Mouse (Mus musculus) mesoderm, embryonic 11.5 days (tissue): ENCODE results near the gene Chd5.
A peak's percentile ranks its signal among the peaks of the same experiment; 100 is the strongest.

Experiments
- DNase-seq: peaks from one replicate; pipeline ENCODE4 v3.0.0-alpha.2; 2012; ENCODE audit warnings: low read depth, low spot score

The Chd5 gene

DNA sequence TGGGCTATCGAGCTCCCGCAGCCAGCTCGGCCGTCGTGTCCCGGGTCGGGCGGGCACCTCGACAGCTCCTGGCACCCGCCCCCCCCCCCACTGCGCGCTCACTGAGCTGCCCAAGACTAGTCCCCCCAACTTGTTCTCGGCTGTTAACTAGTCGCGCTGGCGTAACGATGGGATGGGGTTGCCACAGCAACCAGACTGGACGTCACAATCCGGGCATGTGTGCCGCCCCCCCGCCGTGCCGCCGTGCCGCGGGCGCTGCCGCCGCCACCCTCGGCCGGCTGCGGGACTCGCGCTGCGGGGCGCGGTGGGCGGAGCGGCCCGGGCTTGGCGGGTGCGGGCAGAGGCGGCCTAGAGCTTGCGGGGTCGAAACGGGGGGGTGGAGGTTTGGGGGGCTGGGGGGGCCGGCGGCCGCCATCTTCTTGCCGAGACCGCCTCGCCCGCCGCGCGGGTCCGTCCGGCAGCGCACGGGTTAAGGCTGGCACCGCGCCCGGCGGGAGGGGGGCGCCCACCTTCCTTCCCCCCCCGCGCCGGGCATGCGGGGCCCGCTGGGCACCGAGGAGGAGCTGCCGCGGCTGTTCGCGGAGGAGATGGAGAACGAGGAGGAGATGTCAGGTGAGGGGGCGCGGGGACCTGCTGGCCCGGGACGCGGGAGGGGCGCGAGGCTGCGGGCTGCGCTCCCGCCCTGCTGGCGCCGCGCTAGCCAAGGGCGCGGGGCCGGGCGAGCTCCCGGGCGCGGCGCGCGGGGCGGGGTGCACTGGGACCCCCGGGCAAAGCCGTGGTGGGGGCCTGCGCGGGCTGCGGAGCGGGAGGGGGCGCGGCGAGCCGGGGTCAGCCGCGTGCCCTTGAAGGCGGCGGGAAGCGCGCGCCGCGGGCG is at the start of gene Chd5:
Gene Chd5, plus strand, starts transcription at position 233 of the 874 bp plus-strand sequence.
- DNase-seq: no peak

GRCm38 (mm10) chr4:152290385-152290784 is 48.1 kb upstream of the Chd5 start:
- DNase-seq: peak; percentile 77

DNA sequence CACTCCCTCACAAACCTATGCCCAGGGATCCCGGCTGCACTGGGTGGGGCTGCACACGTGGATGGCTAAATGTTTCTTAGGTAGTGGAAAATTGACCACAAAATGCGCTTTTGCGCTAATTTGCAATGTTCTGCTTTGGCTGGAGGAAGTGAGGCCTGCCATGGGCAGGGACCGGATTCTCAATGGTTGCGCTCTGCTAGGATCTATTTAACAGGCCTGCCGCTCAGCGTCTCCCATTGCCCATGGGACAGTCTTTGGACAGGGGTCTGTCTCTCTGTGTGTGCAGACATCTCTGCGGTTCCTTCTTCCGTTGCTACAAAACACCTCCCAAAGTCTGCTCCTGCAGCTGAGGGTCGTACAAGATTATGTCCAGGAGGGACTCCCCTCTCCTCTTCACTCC is 47.5 kb upstream of the Chd5 start:
- DNase-seq: no peak

GRCm38 (mm10) chr4:152291562-152291961 is 46.9 kb upstream of the Chd5 start, which contains the start of gene Hes3:
Gene Hes3 (minus strand): TSS chr4:152291662.
- no peak for DNase-seq

DNA sequence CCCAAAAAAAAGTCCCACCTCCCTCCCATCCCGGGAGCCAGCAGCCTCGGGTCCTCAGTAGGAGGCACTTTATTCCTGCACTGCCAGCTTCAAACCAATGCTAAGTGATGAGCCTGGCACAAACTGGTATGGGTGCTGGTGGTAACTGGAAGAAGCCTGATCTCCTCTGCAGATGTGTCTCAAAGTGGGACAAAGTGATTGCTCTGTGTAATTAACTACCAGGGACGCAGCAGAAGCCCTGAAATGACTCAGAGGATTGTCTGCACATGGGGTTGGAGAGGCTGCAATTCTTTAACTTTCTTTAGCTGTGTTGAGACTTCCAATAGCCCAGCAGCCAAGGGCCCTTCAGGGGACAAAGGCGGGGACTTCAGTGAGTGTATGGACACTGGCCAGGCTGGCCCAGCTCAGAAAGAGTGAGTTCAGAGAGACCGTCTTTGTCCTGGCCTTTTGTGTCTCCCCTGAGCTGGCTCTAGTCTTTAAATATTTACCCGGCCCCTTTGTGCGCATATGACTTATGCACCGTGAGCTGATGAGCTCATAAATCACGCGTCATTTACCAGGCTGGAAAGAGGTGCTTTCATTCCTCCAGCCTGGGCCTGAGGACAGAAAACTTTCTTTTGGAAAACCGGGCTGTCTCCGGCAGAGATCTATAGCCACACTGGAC is 46.2 kb upstream of the Chd5 start:
- DNase-seq: peak; percentile 72

DNA sequence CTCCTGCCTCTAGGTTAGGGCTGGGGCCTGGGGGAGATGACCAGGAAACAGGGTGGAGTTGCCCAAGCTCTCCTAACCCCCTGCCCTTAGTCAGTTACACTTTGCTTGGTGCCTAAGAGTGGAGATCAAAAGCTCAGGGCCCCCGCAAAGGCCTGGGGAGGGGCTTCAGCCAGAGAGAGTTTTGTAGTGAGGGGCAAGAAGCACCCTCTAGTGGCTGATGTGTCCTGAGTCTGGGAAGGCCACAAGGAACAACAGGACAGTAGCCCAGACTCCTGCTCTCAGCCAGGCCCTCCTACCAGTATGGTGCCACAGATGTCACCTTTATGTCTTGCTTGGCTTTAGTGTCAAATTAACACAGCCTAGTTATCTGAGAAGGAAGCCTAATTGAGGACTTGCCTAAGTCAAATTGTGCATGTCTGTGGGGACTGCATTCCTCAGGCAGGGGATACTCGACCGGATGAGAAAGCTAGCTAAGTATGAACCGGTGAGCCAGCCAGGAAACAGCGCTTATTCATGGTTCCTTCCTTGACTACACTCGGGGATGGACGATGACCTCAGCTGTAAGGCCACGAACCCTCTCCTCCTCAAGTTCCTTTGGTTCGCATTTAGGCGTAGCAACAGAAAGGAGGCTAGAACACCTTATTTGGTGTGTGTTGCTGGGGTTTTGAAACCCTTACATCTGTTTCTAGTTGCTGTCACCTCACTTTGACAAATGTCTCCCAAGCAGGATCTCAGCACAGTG is 44.1 kb upstream of the Chd5 start:
- DNase-seq: no peak

GRCm38 (mm10) chr4:152295916-152296315 is 42.5 kb upstream of the Chd5 start:
- DNase-seq: no peak

- no peak for DNase-seq
Observed at GRCm38 (mm10) chr4:152296371-152296770, 42.1 kb upstream of the Chd5 start.

DNA sequence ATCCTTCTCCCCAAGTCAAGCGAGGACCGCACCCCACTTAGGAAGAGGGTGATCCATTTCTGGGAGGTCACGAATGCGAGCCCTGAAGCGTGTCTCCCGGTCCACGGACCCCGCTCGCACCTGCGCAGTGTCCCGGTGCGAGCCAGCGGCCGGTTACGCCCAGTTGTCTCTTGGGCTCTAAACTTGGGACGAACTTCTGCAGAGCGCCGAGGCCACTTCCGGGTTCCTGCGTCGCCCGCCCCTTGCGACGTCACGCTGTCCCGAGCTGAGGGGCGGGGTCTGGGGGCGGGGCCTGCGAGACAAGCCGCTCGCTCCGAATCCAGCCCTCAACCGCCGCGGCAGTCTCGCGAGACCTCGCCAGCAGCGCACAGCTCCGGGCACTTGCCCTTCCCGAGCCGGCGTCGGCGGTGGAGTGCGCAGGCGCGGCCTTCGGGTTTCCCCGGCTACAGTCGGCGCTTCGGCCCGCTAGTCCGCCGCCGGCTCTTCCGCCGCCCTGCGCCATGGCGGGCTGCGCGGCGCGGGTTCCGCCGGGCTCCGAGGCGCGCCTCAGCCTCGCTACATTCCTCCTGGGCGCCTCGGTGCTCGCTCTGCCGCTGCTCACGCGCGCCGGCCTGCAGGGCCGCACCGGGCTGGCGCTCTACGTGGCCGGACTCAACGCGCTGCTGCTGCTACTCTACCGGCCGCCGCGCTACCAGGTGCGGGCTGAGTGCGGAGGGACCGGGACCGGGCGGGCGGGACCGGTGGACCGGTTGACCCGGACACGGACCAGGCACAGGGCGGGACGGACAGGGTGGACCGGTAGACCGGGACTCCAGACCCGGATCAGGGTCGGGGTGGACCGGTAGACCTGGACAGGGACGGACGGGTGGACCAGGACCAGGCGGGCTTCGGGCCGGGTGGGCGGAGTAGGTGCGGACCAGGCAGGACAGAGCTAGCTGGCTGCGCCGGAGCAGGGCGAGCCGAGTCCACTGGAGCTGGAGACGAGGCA is 41.3 kb upstream of the Chd5 start, which contains the start of gene Icmt:
Gene Icmt, plus strand, starts transcription at position 354 of the 988 bp plus-strand sequence.
- DNase-seq: peak; percentile 99

- no peak for DNase-seq
Observed at GRCm38 (mm10) chr4:152298836-152299235, 39.6 kb upstream of the Chd5 start.

DNA sequence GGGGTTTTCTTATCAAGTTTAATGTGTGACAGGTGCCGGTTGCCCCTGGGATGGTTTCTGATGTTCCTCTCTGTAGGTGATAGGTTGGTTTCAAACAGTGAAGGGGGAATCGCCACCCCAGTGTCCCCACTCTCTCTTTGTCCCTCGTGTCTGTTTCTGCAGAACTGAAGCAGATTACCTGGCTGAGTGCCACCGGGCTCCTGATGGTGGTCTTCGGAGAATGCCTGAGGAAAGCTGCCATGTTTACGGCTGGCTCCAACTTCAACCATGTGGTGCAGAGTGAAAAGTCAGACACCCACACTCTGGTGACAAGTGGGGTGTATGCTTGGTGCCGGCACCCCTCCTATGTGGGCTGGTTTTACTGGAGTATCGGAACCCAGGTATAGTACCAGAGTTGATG is 38.1 kb upstream of the Chd5 start:
- DNase-seq: no peak

- no peak for DNase-seq
Observed at GRCm38 (mm10) chr4:152302012-152302411, 36.4 kb upstream of the Chd5 start.

DNA sequence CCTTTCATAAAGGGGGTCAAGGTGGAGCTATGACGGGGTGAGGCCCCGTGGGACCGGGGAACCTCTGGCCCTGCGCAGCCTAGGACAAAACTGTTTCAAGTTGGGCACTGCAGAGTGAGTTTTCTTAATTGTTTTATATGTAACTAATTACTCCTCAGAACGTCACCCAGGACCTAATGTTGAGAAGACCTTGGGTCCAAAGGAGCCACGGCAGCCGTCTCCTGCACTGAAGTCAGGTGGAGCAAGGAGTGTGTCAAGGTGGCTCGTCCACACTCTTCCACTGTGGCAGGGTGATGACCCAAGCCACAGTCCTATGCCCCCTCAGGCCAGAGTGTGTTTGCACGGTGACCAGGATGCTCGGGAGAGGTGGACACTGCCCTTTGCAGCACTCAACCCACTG is 35.3 kb upstream of the Chd5 start:
- DNase-seq: no peak

DNA sequence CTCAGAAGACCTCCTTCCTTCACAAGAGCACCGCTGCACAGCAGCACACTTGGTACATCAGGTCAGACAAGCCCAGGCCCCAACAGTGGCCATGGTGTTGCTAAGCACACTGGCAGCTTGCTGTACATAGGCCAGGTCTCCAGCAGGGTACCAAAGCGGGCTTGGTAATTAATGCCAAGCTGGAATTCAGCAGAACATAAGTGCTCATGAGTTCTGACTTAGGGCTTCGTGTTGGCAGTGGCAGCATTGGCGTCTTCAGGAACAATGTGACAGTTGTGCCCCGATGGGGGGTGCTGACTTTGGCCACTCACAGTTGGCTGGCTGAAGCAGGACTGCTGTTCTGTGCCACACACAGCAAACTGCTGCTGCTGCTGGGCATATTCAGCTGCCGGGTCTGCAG is 33.8 kb upstream of the Chd5 start:
- DNase-seq: no peak

GRCm38 (mm10) chr4:152305991-152306390 is 32.5 kb upstream of the Chd5 start:
- no peak for DNase-seq

GRCm38 (mm10) chr4:152307542-152307941 is 30.9 kb upstream of the Chd5 start:
- DNase-seq: no peak

GRCm38 (mm10) chr4:152312186-152312585 is 26.3 kb upstream of the Chd5 start:
- no peak for DNase-seq

DNA sequence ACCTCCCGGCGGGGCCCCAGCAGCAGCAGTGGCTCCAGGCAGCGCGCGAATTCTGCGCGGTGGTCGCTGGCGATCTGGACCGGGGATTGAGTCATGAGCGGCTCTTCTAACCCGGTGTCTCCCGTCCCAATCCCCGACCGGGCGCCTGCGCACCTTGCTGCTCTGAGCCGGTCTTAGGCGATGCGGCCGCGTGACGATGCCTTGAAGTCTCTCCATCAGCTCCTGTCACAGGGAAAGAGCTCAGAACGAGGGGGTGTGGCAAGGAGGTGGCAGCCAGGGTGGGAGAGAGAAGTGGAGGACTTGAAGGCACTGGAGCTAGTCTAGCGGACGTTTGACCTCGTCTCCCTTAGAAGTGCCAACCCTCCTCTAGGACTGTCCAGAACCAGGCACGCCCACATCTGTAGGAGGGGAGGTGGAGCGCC is 25.2 kb upstream of the Chd5 start:
- no peak for DNase-seq

- no peak for DNase-seq
Observed at GRCm38 (mm10) chr4:152313934-152314333, 24.5 kb upstream of the Chd5 start.

DNA sequence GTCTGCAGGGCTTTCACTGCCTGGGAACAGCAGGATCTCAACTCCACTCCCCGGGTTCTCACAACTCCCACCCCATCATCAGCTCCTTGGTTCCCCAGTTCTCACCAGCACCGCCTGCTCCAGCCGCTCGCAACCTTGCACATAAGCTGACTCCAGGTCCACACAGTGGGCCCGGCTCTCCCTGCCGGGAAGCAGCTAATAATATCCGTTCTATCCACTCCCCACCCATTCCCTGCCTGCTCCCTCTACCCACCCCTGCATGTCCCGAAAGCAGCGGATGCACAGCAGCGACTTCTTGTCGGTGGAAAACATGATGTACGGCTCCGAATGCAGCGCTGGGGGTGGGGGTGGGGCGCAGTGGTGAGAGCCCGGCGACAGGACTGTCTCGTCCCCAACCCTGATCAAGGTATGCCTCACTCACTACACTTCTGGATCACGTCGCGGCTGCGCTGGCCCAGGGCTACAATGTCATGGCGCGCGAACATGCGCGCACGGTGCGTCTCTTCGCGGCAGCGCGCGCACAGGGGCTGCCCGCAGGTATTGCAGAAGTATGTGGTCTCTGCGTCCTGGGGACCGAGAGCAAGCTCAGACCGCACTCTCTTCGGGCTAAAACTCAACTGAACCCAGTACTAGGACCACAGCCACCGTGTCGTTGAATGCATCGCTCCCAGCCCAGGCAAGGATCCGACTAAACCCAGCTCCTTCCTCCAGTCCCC is 22.8 kb upstream of the Chd5 start:
- DNase-seq: no peak
